Mouse (Mus musculus): ENCODE results near the gene Olfr287. TPM values are rescaled to one million over a fixed set of nuclear protein-coding genes. Genes with fewer than 3 reads are reported as not detected.

Olfr287 gene
- total RNA-seq (2014; rRNA removed) (0.15 and 0.24 TPM in 2 replicates), polyA plus RNA-seq (2015; fragmentation: Nextera tagmentation; extraction: Ambion mirVana) (0.25 and 0.45 TPM in 2 replicates)

DNA sequence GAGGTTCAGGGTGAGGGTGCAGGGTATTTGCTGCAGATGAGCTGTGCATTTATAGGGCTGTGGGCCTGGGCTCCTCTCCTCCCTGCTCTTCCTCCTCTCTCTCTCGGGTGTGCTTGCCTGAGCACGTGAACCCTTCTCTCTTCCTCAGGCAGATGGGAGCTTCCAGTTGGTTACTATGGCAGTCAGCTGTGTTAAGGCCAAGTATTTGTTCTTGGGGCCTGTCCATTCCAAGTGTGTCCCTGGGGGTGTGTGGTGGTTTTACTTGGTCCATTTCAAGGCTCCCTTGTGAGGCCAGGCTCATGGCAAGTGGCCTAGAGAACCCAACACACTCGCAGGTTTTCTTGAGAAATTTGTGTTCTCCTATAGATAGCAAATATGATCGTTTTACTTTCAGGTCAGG, at the start of gene Olfr287, which contains the start of gene Gm44579:
Olfr287 (minus strand) TSS at position 180 of the 400 bp plus-strand sequence.
Gm44579 (minus strand) TSS at position 101 of the 400 bp plus-strand sequence.
- H3K4me1 ChIP-seq (ENCODE audit: insufficient read depth) = no peaks in the 10 kb centered on the region
- DNase-seq (no peak), ATAC-seq (no peak)
- H3K9ac ChIP-seq = no peak within 1 kb of the TSS
- WGBS = 73% methylated on average over 4 of the region's 4 CpGs
- no peak within 1 kb of the TSS for H3K4me2 ChIP-seq (ENCODE audit: low read depth)
- H3K27ac ChIP-seq (ENCODE audit: low read depth, low read length) = no peak within 1 kb of the TSS
- no peaks in the 10 kb centered on the region for H3K27me3 ChIP-seq (ENCODE audit: insufficient read depth, low read length)
- TF ChIP-seq CTCF (IDR thresholded peaks at IDR 0.05; ENCODE audit: low read depth) = no peak
- H3K9me3 ChIP-seq (ENCODE audit: low read length) = no peaks in the 10 kb centered on the region
- H3K36me3 ChIP-seq (ENCODE audit: insufficient read depth) = no peaks in the 10 kb centered on the region
- no peak within 1 kb of the TSS for H3K4me3 ChIP-seq (ENCODE audit: low read depth, low read length)

GRCm38 (mm10) chr15:98257776-98258175, 36.9 kb upstream of the Olfr287 start:
- H3K36me3 ChIP-seq (ENCODE audit: insufficient read depth) = no peaks in the 10 kb centered on the region
- DNase-seq = no peak
- H3K9ac ChIP-seq = no peak overlapping the region
- H3K9me3 ChIP-seq (ENCODE audit: low read length) = no peaks in the 10 kb centered on the region
- no peak for ATAC-seq
- H3K4me3 ChIP-seq (ENCODE audit: low read depth, low read length) = no peak overlapping the region
- no peaks in the 10 kb centered on the region for H3K4me1 ChIP-seq (ENCODE audit: insufficient read depth)
- H3K4me2 ChIP-seq (ENCODE audit: low read depth) = no peak overlapping the region
- no peak for TF ChIP-seq CTCF (IDR thresholded peaks at IDR 0.05; ENCODE audit: low read depth)
- H3K27ac ChIP-seq (ENCODE audit: low read depth, low read length) = no peak overlapping the region
- 83% methylated on average over 7 of the region's 7 CpGs for WGBS
- H3K27me3 ChIP-seq (ENCODE audit: insufficient read depth, low read length) = no peaks in the 10 kb centered on the region

DNA sequence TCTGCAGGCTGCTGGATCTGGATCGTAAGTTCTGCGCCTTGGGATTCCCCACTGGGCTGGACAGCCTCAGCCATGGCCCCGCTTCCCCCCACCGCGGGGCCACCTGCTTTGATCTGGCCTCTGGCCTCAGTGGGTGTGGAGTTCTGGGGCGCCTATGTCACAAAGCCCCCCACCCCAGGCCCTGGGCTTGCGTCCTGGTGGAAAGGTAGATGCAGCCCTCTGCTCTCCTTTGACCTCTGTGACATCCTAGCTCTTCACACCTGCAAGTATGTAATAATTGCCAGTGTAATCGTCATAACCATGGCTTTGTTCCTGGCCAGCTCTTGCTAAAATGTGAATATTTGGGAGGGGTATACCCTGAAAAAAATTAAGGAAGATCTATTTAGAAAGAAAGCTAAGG, 36.3 kb upstream of the Olfr287 start, which contains the start of gene H1fnt:
H1fnt (minus strand) TSS at position 101 of the 400 bp plus-strand sequence.
- WGBS = 94% methylated on average over 8 of the region's 8 CpGs
- H3K27me3 ChIP-seq (ENCODE audit: insufficient read depth, low read length) = no peaks in the 10 kb centered on the region
- H3K27ac ChIP-seq (ENCODE audit: low read depth, low read length) = no peak within 1 kb of the TSS
- TF ChIP-seq CTCF (IDR thresholded peaks at IDR 0.05; ENCODE audit: low read depth) = no peak
- H3K4me3 ChIP-seq (ENCODE audit: low read depth, low read length) = no peak within 1 kb of the TSS
- no peaks in the 10 kb centered on the region for H3K4me1 ChIP-seq (ENCODE audit: insufficient read depth)
- DNase-seq (no peak), ATAC-seq (no peak)
- H3K9ac ChIP-seq = no peak within 1 kb of the TSS
- H3K9me3 ChIP-seq (ENCODE audit: low read length) = no peaks in the 10 kb centered on the region
- H3K4me2 ChIP-seq (ENCODE audit: low read depth) = no peak within 1 kb of the TSS
- H3K36me3 ChIP-seq (ENCODE audit: insufficient read depth) = no peaks in the 10 kb centered on the region

GRCm38 (mm10) chr15:98256271-98256670, 35.4 kb upstream of the Olfr287 start:
- DNase-seq (no peak), ATAC-seq (no peak)
- 90% methylated on average over 13 of the region's 13 CpGs for WGBS
- Histone ChIP-seq H3K4me3 (ENCODE audit: low read depth, low read length) (no peak overlapping the region), H3K4me1 (ENCODE audit: insufficient read depth) (no peaks in the 10 kb centered on the region), H3K9me3 (ENCODE audit: low read length) (no peaks in the 10 kb centered on the region), H3K27me3 (ENCODE audit: insufficient read depth, low read length) (no peaks in the 10 kb centered on the region), H3K9ac (no peak overlapping the region), H3K27ac (ENCODE audit: low read depth, low read length) (no peak overlapping the region), H3K36me3 (ENCODE audit: insufficient read depth) (no peaks in the 10 kb centered on the region), H3K4me2 (ENCODE audit: low read depth) (no peak overlapping the region)
- TF ChIP-seq CTCF (IDR thresholded peaks at IDR 0.05; ENCODE audit: low read depth) = no peak

GRCm38 (mm10) chr15:98235442-98235841, 14.6 kb upstream of the Olfr287 start:
- no peak overlapping the region for H3K9ac ChIP-seq
- DNase-seq (no peak), ATAC-seq (no peak)
- TF ChIP-seq CTCF (IDR thresholded peaks at IDR 0.05; ENCODE audit: low read depth) = no peak
- H3K27ac ChIP-seq (ENCODE audit: low read depth, low read length) = no peak overlapping the region
- H3K4me1 ChIP-seq (ENCODE audit: insufficient read depth) = no peaks in the 10 kb centered on the region
- H3K9me3 ChIP-seq (ENCODE audit: low read length) = no peaks in the 10 kb centered on the region
- no peaks in the 10 kb centered on the region for H3K36me3 ChIP-seq (ENCODE audit: insufficient read depth)
- 88% methylated on average over 4 of the region's 4 CpGs for WGBS
- no peaks in the 10 kb centered on the region for H3K27me3 ChIP-seq (ENCODE audit: insufficient read depth, low read length)
- no peak overlapping the region for H3K4me2 ChIP-seq (ENCODE audit: low read depth)
- no peak overlapping the region for H3K4me3 ChIP-seq (ENCODE audit: low read depth, low read length)

DNA sequence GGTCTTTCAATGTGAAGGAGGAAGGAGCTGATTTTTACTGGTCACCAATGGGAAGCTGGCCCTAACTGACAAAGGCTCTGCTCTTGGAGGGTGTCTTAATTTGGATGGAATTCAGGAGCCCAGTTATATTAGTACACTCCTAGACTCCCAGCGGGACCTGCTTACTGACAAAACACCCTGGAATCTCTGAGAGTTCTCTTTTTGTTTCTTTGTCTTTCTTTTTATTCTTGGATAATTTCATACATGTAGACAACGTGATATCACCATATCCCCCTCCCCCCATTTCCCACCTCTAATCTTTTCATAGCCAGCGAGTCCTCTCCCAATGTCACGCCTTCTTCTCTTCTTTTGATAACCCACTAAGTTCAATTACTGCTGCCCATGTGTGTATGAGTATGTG, 13.5 kb upstream of the Olfr287 start, which contains the start of gene Olfr286:
Olfr286 (minus strand) TSS at position 101 of the 400 bp plus-strand sequence.
- ATAC-seq (no peak), DNase-seq (no peak)
- Histone ChIP-seq H3K4me3 (ENCODE audit: low read depth, low read length) (no peak within 1 kb of the TSS), H3K9ac (no peak within 1 kb of the TSS), H3K4me1 (ENCODE audit: insufficient read depth) (no peaks in the 10 kb centered on the region), H3K27ac (ENCODE audit: low read depth, low read length) (no peak within 1 kb of the TSS), H3K27me3 (ENCODE audit: insufficient read depth, low read length) (no peaks in the 10 kb centered on the region), H3K4me2 (ENCODE audit: low read depth) (no peak within 1 kb of the TSS), H3K9me3 (ENCODE audit: low read length) (no peaks in the 10 kb centered on the region), H3K36me3 (ENCODE audit: insufficient read depth) (no peaks in the 10 kb centered on the region)
- TF ChIP-seq CTCF (IDR thresholded peaks at IDR 0.05; ENCODE audit: low read depth) = no peak
- WGBS = 84% methylated on average over 4 of the region's 4 CpGs

- Histone ChIP-seq H3K27me3 (ENCODE audit: insufficient read depth, low read length) (no peaks in the 10 kb centered on the region), H3K4me3 (ENCODE audit: low read depth, low read length) (no peak overlapping the region), H3K4me2 (ENCODE audit: low read depth) (no peak overlapping the region), H3K9me3 (ENCODE audit: low read length) (no peaks in the 10 kb centered on the region), H3K4me1 (ENCODE audit: insufficient read depth) (no peaks in the 10 kb centered on the region), H3K36me3 (ENCODE audit: insufficient read depth) (no peaks in the 10 kb centered on the region), H3K27ac (ENCODE audit: low read depth, low read length) (no peak overlapping the region), H3K9ac (no peak overlapping the region)
- no peak for TF ChIP-seq CTCF (IDR thresholded peaks at IDR 0.05; ENCODE audit: low read depth)
- WGBS = 64% methylated on average over 7 of the region's 7 CpGs
- ATAC-seq (no peak), DNase-seq (no peak)
Observed at GRCm38 (mm10) chr15:98226096-98226495, 5.2 kb upstream of the Olfr287 start.
